Mouse (Mus musculus) ES-Bruce4 (cell line): ENCODE data around the gene Tgfb1.

Source experiments
- CTCF ChIP-seq: IDR thresholded peaks from one replicate; pipeline ENCODE4 v1.8.1; 2011; ENCODE audit warnings: low read depth, low read length
- EP300 ChIP-seq: IDR thresholded peaks from 2 replicates; pipeline ENCODE4 v1.6.1; 2011; ENCODE audit warnings: low read depth, low read length; ENCODE audit not compliant: insufficient read depth
- POLR2A ChIP-seq: IDR thresholded peaks from one replicate; pipeline ENCODE4 v1.8.1; 2011; ENCODE audit warnings: low read length; ENCODE audit not compliant: insufficient read depth

DNA sequence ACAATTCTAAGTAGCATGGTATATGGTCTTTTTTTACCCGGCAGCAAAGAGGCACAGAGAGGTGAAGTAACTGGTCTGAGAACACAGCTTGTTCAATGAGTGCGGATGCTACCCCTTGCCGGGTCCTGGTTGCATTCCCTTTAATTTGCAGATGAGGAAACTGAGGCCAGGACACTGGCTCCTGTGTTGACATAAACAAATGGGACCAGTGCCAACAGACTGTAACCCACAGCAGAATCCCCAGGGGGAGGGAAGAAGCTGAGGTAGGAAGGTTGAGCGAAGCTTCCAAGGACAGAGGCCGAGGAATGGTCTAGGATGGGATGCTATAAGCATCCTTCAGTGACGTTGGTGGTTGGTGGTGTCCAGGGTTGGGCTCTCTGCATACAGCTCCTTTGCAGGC lies 11.4 kb upstream of the Tgfb1 start:
- TF ChIP-seq CTCF (no peak), POLR2A (no peak), EP300 (no peak)
